Comparison of ENCODE assay signal across 8 mouse cellular contexts in genomic region chr1:185203909-185204661, GRCm38 (mm10). TPM values are rescaled to one million over a fixed set of nuclear protein-coding genes. Genes with fewer than 3 reads are reported as not detected.
DNase-seq lines count a peak whose midpoint lies in the region; ATAC-seq and TF ChIP-seq lines count a peak whose summit lies in the region.

TSS of gene Rab3gap2 (plus strand) at chr1:185204117.

- TF ChIP-seq POLR2A in cortical plate, adult 2 months (IDR thresholded peaks at IDR 0.05; ENCODE audit: extremely low read depth, insufficient read depth, low read length), result peak; percentile 91

- peaks cover 4% of the 10 kb centered on the region; the same call in 1 of the 2 replicates for H3K4me1 ChIP-seq in cortical plate, adult 2 months (ENCODE audit: control insufficient read depth, insufficient read depth, low read length)

- TF ChIP-seq CTCF in cortical plate, adult 2 months (IDR thresholded peaks at IDR 0.05; ENCODE audit: extremely low read depth, insufficient read depth, low read length), result no peak

- peak within 1 kb of the TSS; percentile 92 for H3K4me3 ChIP-seq in cortical plate, adult 2 months (ENCODE audit: insufficient read depth, low read length)

- DNase-seq in gastrocnemius, postnatal 10 days, result peak; percentile 100
- DNase-seq in induced T-regulatory cell, adult 2 months (ENCODE audit: low read depth), result peak; percentile 98
- DNase-seq in left cerebral cortex, adult 9 months (ENCODE audit: low spot score in 2 of 2), result peak; percentile 96 to 99
- peak; percentile 99 for DNase-seq in right cerebral cortex, postnatal 14 days
- DNase-seq in urinary bladder, postnatal 36 days (ENCODE audit: low spot score in 2 of 2), result peak; percentile 99

- ATAC-seq in activated CD4-positive, CD25-positive, alpha-beta regulatory T cell, adult 4 months, result peak; percentile 75
- ATAC-seq in megakaryocyte progenitor cell, adult 5-6 weeks (replicated peaks; ENCODE audit: poor library complexity), result peak; percentile 69

- H3K27ac ChIP-seq in cortical plate, adult 2 months (ENCODE audit: insufficient read depth, low read length), result peak within 1 kb of the TSS; percentile 36; the same call in 1 of the 2 replicates

RNA-seq across cellular contexts. Expression of gene Rab3gap2, which starts in this region (rescaled TPM):
- 10 to 100 TPM; 12.8 to 15.0 TPM for polyA plus RNA-seq in activated CD4-positive, CD25-positive, alpha-beta regulatory T cell, adult 4 months (2017; shearing (Covaris generic))
- 48.9 and 50.8 TPM in 2 replicates for polyA plus RNA-seq in cortical plate, adult 2 months (2012; rRNA removed)
- 10 to 100 TPM; 16.5 to 22.5 TPM for total RNA-seq in gastrocnemius, postnatal 10 days (2021)
- 35.4 and 37.3 TPM in 2 replicates for total RNA-seq in megakaryocyte progenitor cell, adult 5-6 weeks (2015)
- total RNA-seq in megakaryocyte progenitor cell, adult 5-6 weeks (2017), result 49.0 and 58.2 TPM in 2 replicates

Comparison
In these comparisons a context has a peak if more than half of its experiments do, and no peak if none do; other contexts are left out.
1. Peak in every context shown above with its lines: DNase-seq, ATAC-seq, H3K4me3 ChIP-seq and H3K27ac ChIP-seq.